Mouse (Mus musculus) cerebellum, adult 9-11 months (tissue): ENCODE results near the gene Parl.
A peak's percentile ranks its signal among the peaks of the same experiment; 100 is the strongest.

Experiments used
- DNase-seq: peaks from one replicate; pipeline ENCODE4 v3.0.0; 2022

Gene Parl

GRCm38 (mm10) chr16:20301770-20302649 is at the start of gene Parl:
Gene Parl (minus strand): TSS chr16:20302387.
- peak; percentile 73 for DNase-seq

- DNase-seq: no peak
These were observed 43.3 kb upstream of the Parl start for GRCm38 (mm10) chr16:20345464-20345863.

GRCm38 (mm10) chr16:20338616-20339015 is 36.4 kb upstream of the Parl start:
- DNase-seq: no peak

GRCm38 (mm10) chr16:20334918-20335317 is 32.7 kb upstream of the Parl start:
- no peak for DNase-seq

- no peak for DNase-seq
These were observed 26.1 kb upstream of the Parl start for GRCm38 (mm10) chr16:20328306-20328705.

- no peak for DNase-seq
These were observed 23.1 kb upstream of the Parl start, which contains the start of gene Cyp2ab1 for GRCm38 (mm10) chr16:20325286-20325685. Gene Cyp2ab1 (minus strand): TSS chr16:20325404.

- DNase-seq: no peak
These were observed 21.7 kb upstream of the Parl start for GRCm38 (mm10) chr16:20323907-20324306.

- DNase-seq: no peak
These were observed 20.1 kb upstream of the Parl start for GRCm38 (mm10) chr16:20322274-20322673.

GRCm38 (mm10) chr16:20316770-20317169 is 14.6 kb upstream of the Parl start:
- DNase-seq: no peak

- no peak for DNase-seq
These were observed 13.1 kb upstream of the Parl start for GRCm38 (mm10) chr16:20315266-20315665.

GRCm38 (mm10) chr16:20312272-20312671 is 10.1 kb upstream of the Parl start:
- DNase-seq: no peak

GRCm38 (mm10) chr16:20300076-20300475 is 2.1 kb downstream of the Parl start:
- DNase-seq: no peak

GRCm38 (mm10) chr16:20280238-20280637 is 21.9 kb downstream of the Parl start:
- DNase-seq: no peak

- DNase-seq: no peak
These were observed 22.8 kb downstream of the Parl start for GRCm38 (mm10) chr16:20279395-20279794.

GRCm38 (mm10) chr16:20272994-20273393 is 29.2 kb downstream of the Parl start:
- DNase-seq: no peak

- DNase-seq: no peak
These were observed 30.8 kb downstream of the Parl start for GRCm38 (mm10) chr16:20271339-20271738.

GRCm38 (mm10) chr16:20265089-20265488 is 37.1 kb downstream of the Parl start:
- DNase-seq: no peak

GRCm38 (mm10) chr16:20257926-20258325 is 44.3 kb downstream of the Parl start:
- DNase-seq: no peak

GRCm38 (mm10) chr16:20248442-20249174 is 53.6 kb downstream of the Parl start:
- no peak for DNase-seq

- DNase-seq: no peak
These were observed 55.1 kb downstream of the Parl start for GRCm38 (mm10) chr16:20247103-20247502.

- peak; percentile 84 for DNase-seq
These were observed 61.4 kb downstream of the Parl start, which contains the start of gene Map6d1 for GRCm38 (mm10) chr16:20240468-20241414. Gene Map6d1 (minus strand): TSS chr16:20241358.

- no peak for DNase-seq
These were observed 63.5 kb downstream of the Parl start for GRCm38 (mm10) chr16:20238646-20239045.

GRCm38 (mm10) chr16:20237426-20237825 is 64.8 kb downstream of the Parl start:
- peak; percentile 73 for DNase-seq
